Mouse (Mus musculus) brain, embryonic 18.5 days (tissue): ENCODE results near the gene Resp18.

Source experiments
- DNase-seq: peaks from one replicate; pipeline ENCODE4 v3.0.0-alpha.2; 2012; ENCODE audit warnings: low read depth, low spot score

Gene Resp18

GRCm38 (mm10) chr1:75278228-75278627, at the start of gene Resp18:
TSS of gene Resp18 (minus strand) at chr1:75278415.
- DNase-seq = no peak

GRCm38 (mm10) chr1:75327461-75327860, 49.2 kb upstream of the Resp18 start:
- DNase-seq = no peak

GRCm38 (mm10) chr1:75319166-75319565, 41.0 kb upstream of the Resp18 start:
- no peak for DNase-seq

- no peak for DNase-seq
These were observed 40.5 kb upstream of the Resp18 start for GRCm38 (mm10) chr1:75318736-75319135.

GRCm38 (mm10) chr1:75318301-75318700, 40.1 kb upstream of the Resp18 start:
- no peak for DNase-seq

GRCm38 (mm10) chr1:75317241-75318201, 39.3 kb upstream of the Resp18 start, which contains the start of gene Dnpep:
TSS of gene Dnpep (minus strand) at chr1:75317990.
- peak; percentile 100 for DNase-seq

GRCm38 (mm10) chr1:75316861-75317240, 38.6 kb upstream of the Resp18 start:
- peak; percentile 39 for DNase-seq

GRCm38 (mm10) chr1:75315456-75316365, 37.5 kb upstream of the Resp18 start:
- DNase-seq = no peak

GRCm38 (mm10) chr1:75315011-75315410, 36.8 kb upstream of the Resp18 start:
- no peak for DNase-seq

- no peak for DNase-seq
These were observed 33.5 kb upstream of the Resp18 start for GRCm38 (mm10) chr1:75311694-75312093.

- no peak for DNase-seq
These were observed 26.4 kb upstream of the Resp18 start for GRCm38 (mm10) chr1:75304662-75305061.

GRCm38 (mm10) chr1:75294294-75294693, 16.1 kb upstream of the Resp18 start:
- DNase-seq = no peak

GRCm38 (mm10) chr1:75293331-75293701, 15.1 kb upstream of the Resp18 start:
- DNase-seq = no peak

- DNase-seq = no peak
These were observed 14.5 kb upstream of the Resp18 start for GRCm38 (mm10) chr1:75292476-75293330.

- DNase-seq = no peak
These were observed 13.1 kb upstream of the Resp18 start for GRCm38 (mm10) chr1:75291321-75291720.

GRCm38 (mm10) chr1:75290582-75290981, 12.4 kb upstream of the Resp18 start:
- DNase-seq = peak; percentile 39

- DNase-seq = no peak
These were observed 11.7 kb upstream of the Resp18 start for GRCm38 (mm10) chr1:75289888-75290431.

GRCm38 (mm10) chr1:75289376-75289775, 11.2 kb upstream of the Resp18 start:
- peak; percentile 57 for DNase-seq

- DNase-seq = no peak
These were observed 6.7 kb upstream of the Resp18 start for GRCm38 (mm10) chr1:75284911-75285310.

- no peak for DNase-seq
These were observed 4.8 kb upstream of the Resp18 start for GRCm38 (mm10) chr1:75283017-75283416.
